Mouse (Mus musculus): Measurements from ENCODE around the gene Col25a1.

Col25a1 gene

GRCm38 (mm10) chr3:130465371-130465770 lies 334.1 kb downstream of the Col25a1 start:
- DNase-seq (ENCODE audit: low spot score), result no peak

- no peak for DNase-seq (ENCODE audit: low spot score)
Observed at GRCm38 (mm10) chr3:130473211-130473768, 342.0 kb downstream of the Col25a1 start.

- DNase-seq (ENCODE audit: low spot score), result no peak
Observed at GRCm38 (mm10) chr3:130473970-130474369, 342.7 kb downstream of the Col25a1 start.

- DNase-seq (ENCODE audit: low spot score), result no peak
Observed at GRCm38 (mm10) chr3:130482513-130482912, 351.2 kb downstream of the Col25a1 start.

- DNase-seq (ENCODE audit: low spot score), result no peak
Observed at GRCm38 (mm10) chr3:130488839-130489238, 357.5 kb downstream of the Col25a1 start.

DNA sequence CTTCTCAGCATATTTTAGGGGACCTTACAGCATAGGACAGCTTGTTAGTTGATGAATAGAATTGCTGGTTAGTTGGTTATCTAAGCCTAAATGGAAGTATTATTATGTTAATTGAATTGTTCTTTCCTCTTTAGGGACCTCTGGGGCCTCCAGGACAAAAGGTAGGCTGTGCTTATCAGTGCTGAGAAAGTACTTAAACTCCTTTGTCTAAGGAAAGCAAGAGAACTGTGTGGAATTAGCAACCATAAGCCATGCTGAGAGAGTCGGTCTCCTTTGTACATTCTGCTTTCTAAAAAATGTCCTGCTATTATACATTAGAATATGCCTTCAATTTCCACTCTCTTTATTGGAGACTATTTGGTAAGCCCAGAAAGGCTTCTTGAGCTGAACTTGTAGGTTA lies 362.9 kb downstream of the Col25a1 start:
- DNase-seq (ENCODE audit: low spot score), result no peak

DNA sequence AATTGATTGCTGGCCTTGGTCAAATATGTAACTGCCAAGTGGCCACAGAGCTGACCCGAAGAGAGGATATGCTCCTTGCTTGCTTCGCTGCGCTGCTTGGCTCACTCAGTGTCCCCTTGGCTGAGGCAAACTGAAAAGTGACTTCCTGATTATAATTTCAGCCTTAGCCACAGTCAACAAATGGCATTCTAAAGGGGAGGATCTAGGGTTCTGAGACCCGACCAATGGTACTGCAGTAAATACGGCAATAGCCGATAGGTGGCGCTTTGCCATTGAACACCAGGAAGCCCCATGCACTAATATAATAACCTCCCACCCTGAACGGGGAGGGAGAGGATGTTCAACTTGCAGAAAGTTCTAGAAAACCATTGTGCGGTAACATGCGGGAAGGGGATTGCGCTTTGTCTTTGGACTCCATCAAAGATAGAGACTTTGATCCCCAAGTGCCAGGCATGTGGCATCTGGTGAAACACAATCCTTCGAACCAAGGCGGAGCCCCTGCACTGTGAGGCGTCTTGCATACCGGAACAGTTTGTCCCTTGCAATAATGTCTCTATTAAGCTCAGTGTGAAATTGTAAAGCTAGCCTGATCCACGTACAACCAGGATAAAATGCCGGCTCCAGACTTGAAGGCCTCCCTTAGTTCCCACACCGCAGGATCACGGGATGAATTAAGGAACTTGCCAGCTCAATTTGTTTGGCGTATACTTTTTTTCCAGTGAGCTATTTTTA lies 363.5 kb downstream of the Col25a1 start:
- DNase-seq (ENCODE audit: low spot score), result peak; percentile 24

- DNase-seq (ENCODE audit: low spot score), result no peak
Observed at GRCm38 (mm10) chr3:130497036-130497435, 365.7 kb downstream of the Col25a1 start.

- DNase-seq (ENCODE audit: low spot score), result no peak
Observed at GRCm38 (mm10) chr3:130501713-130502112, 370.4 kb downstream of the Col25a1 start.

GRCm38 (mm10) chr3:130508330-130508729 lies 377.0 kb downstream of the Col25a1 start:
- no peak for DNase-seq (ENCODE audit: low spot score)

DNA sequence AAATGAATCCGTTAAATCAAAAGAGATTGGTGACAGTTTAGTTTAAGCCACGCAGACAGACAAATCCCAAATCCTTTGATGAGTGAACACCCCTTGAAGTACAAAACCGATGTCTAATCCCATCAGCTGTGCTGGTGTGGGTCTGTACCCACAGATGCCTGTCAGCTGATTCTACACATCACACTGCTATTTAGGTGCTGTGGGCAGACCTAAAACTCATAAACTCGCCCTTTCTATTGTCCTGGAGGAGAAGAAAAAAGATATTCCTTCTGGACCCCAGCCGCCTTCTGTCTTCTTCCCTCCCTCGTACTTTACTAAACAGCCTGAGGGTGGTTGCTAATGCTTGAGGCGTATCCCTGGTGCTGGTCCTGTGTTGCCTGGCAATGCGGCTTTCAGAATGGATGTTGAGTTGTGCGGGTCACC lies 387.2 kb downstream of the Col25a1 start:
- no peak for DNase-seq (ENCODE audit: low spot score)

- no peak for DNase-seq (ENCODE audit: low spot score)
Observed at GRCm38 (mm10) chr3:130521834-130522476, 390.7 kb downstream of the Col25a1 start.

DNA sequence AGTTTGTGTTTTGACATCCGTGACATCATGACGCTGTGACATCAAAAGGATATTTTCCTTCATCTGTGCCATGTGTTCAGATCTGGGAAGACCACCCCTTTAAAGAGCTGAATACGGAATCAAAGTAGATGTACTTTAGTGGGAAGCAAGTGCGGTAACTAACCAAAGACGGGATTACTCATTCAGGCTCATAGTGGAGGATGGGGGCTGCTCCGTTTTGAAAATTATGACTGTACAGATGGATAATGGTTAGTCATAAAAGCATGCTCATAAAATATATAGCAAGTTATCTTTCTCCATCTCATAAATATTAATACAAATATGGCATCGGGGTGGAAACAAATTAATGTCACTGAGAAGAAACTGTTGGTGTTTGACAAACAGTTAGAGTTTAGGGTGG lies 391.7 kb downstream of the Col25a1 start:
- no peak for DNase-seq (ENCODE audit: low spot score)

- DNase-seq (ENCODE audit: low spot score), result no peak
Observed at GRCm38 (mm10) chr3:130524367-130525137, 393.3 kb downstream of the Col25a1 start.

DNA sequence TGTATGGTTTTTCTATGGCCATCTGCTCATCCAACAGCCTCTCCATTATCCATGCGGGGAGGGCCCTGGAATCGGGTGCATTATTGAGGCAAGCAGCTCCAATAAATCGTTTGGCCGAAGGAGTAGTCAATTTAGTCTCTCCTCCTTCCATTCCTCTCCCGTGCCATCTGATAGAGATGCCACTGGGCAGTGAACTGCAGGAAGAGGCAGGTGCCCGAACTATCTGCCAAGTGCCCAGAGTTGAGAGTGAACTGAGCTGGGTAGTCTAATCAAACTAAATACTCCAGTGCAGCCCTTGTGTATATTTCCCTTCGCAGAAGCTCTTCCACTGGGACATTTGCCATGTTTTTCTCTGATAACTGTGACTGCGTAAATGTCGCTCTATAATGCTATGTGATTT lies 403.7 kb downstream of the Col25a1 start:
- no peak for DNase-seq (ENCODE audit: low spot score)

DNA sequence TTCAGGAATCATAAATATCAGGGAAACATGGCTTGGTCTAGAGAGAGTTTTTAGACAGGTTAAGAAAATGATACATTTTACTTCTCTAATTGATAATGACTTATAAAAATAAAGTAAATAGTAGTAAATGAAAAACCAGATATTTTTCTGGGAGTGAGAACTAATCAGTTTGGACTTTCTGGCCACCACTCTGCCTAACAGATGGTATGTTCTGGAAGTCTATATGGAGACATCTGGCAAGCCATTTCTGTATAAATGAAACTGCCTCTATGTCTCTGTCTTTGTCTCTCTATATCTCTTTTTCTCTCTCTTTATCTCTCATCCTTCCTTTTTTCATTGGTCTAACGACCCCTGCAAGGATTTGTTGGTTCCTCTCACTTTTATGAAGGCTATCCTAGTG lies 410.2 kb downstream of the Col25a1 start:
- no peak for DNase-seq (ENCODE audit: low spot score)

DNA sequence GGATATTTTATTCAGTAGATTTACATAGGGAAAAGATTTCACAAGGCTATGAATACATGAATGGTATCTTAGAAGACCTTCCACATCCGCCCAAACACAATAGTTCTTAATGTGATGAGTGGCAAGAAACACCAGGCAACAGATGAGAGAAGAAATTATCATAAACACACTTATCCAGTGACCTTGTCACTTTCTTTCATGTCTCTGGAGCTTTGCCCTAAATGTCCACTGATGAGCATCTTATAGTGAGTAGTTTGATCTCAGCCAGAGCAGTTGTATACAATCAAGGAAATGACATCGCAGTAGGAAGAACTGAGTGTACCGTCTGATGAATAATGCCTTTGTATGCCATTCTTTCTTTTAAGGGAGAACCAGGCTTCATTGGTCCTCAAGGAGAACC lies 414.7 kb downstream of the Col25a1 start:
- no peak for DNase-seq (ENCODE audit: low spot score)

GRCm38 (mm10) chr3:130549066-130549465 lies 417.8 kb downstream of the Col25a1 start:
- no peak for DNase-seq (ENCODE audit: low spot score)

DNA sequence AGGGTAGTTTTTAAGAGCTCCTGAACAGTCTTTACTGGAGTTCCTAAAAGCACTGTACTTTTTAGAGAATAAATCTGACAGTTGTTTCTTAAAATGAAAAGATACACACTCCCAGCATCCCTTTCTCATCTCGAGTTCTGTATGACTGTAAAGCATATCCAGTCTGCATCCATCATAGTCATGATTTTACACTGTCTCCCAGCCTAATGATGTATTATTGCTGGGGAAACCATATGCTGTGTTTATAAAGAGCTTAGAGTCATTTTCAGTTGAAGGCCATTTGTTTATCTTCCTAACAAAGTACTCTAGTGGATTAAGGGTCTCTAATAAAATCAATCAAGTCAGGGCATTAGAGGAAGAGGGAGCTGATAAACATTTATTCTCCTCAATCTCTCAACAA lies 425.0 kb downstream of the Col25a1 start:
- no peak for DNase-seq (ENCODE audit: low spot score)

- DNase-seq (ENCODE audit: low spot score), result no peak
Observed at GRCm38 (mm10) chr3:130565586-130565985, 434.3 kb downstream of the Col25a1 start.

GRCm38 (mm10) chr3:130568331-130569095 lies 437.2 kb downstream of the Col25a1 start:
- DNase-seq (ENCODE audit: low spot score), result no peak

- no peak for DNase-seq (ENCODE audit: low spot score)
Observed at GRCm38 (mm10) chr3:130573243-130573642, 441.9 kb downstream of the Col25a1 start.

Measured in testis, postnatal 14 days (tissue).